Mouse (Mus musculus) heart, postnatal 36 days (tissue): ENCODE results near the gene Gm29776. TPM values are rescaled to one million over a fixed set of nuclear protein-coding genes. Genes with fewer than 3 reads are reported as not detected.
A peak's percentile ranks its signal among the peaks of the same experiment; 100 is the strongest.

Experiments
- DNase-seq, 2 experiments: peaks; one replicate each; pipeline ENCODE4 v3.0.0; 2021 to 2022
- intact Hi-C: fragments of 180-260 bp; cut with DNase I; formaldehyde crosslinking; loops from one replicate; pipeline ENCODE4 v1.15.1; 2025
- total RNA-seq, 2 experiments: library from RNA; stranded (reverse); gene quantifications; 2 replicates each; pipeline ENCODE4 v1.2.3; 2021

The Gm29776 gene
- total RNA-seq, 2 experiments from 2014 or later = not detected

DNA sequence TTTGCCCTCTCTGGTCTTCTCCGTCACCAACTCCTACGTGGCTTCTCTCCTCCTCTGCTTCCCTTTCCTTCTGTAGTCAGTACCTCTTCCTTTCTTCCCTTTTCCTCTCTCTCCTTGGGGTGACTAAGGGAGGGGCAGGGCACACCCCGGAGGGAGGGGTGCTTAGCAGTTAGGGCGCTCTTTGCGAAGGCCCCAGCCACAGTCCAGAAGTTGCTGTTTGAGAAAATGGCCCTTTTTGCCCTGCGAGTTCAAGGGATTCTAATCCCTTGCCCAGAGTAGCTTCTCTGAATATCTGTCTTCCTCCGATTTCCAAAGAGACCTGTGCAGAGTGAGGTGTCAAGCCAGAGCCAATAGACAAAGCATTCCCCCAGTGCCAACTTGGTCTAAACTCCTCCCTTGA is 13.4 kb upstream of the Gm29776 start, which contains the start of gene Cebpe:
Gene Cebpe, minus strand, starts transcription at position 101 of the 400 bp plus-strand sequence.
- intact Hi-C loops = no loop called here
- no peak for DNase-seq

DNA sequence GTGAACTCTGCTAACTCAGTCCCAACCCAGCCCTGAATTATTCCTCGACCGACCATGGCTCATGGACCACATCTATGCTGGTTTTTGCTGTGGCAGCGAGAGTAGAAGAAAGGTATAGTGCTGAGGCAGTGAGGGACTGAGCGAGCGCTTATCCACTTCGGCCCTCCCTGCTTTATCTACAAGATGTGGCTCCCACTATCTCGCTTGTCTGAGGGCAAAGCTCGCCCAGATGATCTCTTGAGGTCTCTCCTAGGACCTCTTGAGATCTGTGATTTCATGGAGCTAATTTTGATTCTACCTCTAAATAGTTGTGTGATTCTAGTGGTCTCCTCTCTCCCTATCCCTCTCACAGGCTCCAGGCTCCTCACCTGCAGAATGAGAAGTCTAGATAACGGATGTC is 10.4 kb upstream of the Gm29776 start:
- intact Hi-C loops = no loop called here
- no peak for DNase-seq

DNA sequence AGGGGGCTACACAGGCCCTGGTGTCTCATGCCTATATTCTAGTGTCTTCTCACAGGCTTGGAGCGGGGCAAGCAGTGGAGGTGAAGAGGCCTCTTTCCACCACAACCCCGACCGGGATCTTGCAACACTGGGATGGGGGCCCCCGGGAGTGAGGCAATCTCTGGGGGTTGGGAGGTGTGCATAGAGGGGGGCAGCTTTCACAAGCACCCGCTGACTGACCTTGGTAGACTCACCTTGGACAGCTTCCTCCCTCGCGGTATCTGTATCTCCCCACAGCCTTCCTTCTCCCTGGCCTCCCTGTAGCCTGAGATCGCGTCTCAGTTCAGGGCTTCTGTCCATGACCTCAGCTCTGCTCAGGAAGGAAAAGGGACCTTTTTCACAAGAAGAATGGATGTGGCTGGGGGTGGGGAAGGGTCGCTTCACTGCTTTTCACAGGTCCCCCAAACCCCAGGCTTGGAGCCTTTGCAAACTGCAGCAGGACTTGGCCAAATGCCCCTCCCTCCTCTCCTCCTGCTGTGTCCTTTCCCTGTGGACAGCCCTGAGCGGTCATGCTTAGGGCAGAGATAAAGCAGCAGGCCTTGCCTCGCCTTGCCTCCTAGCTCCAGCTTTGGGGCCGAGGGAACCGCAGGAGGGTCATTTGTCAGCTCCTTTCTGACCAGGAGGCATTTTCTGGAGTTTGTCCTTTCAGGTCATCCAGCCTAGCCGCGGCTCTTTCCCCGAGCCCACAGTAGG is 8.1 kb upstream of the Gm29776 start:
- intact Hi-C loops = no loop called here
- DNase-seq = no peak

DNA sequence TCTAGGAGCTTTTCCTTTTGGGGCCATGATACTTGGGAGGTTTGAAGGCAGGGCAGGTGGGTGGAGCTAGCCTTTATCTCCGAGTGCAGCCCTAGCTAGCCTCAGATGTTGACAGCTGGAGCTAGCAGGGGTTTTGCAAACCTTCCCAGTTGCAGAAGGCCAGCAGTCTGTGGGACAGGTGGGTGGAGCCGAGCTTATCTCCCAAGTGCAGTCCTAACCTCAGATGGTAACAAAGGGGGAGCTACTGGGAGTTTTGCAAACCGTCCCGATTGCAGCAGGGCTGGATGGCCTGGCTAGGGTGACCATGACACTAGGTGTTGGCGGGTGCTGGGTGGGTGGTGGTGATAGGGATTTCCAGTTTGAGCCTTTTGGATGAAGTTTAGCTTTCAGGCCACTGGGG is 7.2 kb upstream of the Gm29776 start:
- DNase-seq = no peak
- intact Hi-C loops = no loop called here

DNA sequence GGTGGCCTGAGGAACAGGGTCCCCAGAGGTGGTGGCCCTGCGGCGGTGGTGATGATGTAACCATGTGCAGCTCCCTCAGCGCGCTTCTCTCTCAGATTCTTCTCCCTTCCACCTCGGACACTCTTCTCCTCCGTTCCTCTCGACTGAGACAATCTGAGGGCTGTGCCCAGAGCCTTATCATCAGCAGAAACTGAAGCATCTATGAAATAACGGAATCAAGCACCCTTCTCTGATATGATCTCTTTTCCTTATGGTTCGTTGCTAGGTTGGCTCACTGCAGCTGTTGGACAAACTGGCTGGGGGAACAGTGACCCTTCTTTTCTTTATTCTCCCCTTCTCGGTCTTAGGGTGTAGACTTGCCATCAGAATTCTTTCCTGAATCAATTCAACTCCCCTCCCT is 4.6 kb upstream of the Gm29776 start:
- DNase-seq = no peak
- intact Hi-C loops = no loop called here

DNA sequence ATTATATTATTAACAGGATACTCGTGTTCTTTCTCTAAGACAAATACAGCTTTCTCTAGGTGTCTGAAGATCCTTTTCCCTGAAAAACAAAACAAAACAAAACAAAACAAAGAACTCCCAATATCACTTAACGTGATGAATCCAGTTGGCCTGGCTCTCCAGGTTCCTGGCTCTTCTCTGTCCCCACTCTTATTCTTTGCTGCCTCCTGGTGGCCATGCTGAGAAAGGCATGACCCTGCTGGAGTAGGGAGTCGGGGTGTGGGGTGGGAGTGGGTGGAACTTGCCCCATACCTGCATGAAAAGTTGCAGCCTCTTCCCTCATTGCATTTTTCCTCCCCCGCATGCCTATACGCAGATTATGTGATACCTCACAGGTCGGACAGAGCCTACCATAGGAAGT is 2.7 kb upstream of the Gm29776 start:
- peak; percentile 80 to 86 for DNase-seq
- intact Hi-C loops = loop anchor here (1.0 to 2.0 kb wide), 2 partner anchors 50 to 130 kb away; no protein-coding TSS in a partner anchor

DNA sequence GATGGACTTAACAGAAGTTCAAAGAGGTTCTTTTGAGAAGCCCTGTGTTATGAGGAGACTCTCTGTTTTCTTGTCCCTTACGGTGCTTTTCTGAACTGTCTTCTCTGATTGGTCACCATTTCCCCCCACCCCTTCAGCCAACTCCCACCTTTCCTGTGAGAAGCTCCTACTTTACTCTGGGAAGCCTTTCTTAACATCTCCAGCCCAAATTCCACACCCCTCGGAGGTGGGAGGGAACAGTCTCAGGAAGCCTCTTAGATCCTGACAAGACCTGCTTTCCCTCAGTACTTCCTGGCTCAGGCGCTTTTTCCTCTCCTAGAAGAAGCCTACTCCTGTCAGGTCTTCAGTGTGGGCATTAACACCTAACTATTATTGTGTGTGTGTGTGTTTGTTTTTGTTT is 953 bp upstream of the Gm29776 start:
- intact Hi-C loops = no loop called here

DNA sequence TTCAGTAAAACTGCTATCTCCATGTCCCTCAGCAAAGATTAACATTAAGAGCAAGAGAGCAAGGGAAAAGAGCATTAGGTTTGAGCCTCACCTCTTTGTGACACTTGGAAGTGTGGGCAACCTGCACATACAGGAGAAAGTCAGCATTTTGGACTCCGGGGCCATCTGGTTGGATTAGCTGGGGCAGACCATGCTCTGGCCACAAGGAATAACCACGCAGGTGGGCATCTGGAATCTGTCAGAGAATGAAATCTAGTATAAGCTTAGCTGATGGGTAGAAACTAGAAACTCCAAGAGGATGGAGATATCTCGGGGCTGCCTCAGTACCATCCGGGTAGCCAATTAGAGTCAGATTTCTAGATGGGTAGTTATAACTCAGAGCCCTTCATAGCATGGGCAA is 1.9 kb downstream of the Gm29776 start:
- intact Hi-C loops = no loop called here

More for the DNA sequence above, 953 bp upstream of the Gm29776 start:
- no peak for DNase-seq

DNA sequence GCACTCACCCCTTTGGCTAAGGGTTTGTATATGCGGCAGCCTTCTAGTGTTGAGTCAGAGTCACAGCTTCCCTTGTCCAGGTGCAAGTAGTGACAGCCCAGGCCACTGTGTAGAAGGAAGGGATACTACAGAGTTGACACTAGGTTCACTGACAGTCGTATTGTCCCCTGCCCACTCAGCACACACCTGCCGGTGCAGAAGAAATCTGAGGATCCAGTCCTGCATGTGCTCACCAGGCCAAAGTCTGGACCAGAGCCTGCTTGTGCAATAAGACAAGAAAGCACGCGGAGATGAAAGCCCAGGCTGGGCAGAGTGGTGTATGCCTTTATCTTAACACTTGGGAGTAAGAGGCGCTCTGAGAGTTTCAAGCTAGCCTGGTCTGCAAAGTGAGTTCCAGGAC is 3.6 kb downstream of the Gm29776 start:
- no peak for DNase-seq
- intact Hi-C loops = no loop called here

More for the DNA sequence above, 1.9 kb downstream of the Gm29776 start:
- DNase-seq = no peak

DNA sequence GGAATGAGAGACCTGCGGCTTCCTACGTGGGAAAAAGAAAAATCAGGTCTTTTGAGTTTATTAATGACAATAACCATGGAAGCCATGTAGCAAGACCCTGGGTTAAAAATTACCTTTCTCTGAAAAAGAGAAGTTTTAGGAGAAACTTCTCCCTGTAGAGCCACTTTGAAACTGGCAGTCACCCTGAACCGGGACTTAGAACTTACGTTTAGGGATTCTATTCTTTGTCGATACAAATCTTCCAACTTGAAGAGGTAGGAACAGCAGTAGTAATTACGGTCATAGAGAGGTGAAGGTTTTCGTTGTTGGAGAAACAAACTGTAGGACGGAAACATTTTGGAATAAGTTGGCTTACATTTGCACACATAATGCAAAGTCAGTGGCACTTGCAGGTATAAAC is 11.4 kb downstream of the Gm29776 start:
- intact Hi-C loops = loop anchor here (5.0 to 10.0 kb wide), 2 partner anchors 35 to 452 kb away; no protein-coding TSS in a partner anchor
- DNase-seq = no peak

DNA sequence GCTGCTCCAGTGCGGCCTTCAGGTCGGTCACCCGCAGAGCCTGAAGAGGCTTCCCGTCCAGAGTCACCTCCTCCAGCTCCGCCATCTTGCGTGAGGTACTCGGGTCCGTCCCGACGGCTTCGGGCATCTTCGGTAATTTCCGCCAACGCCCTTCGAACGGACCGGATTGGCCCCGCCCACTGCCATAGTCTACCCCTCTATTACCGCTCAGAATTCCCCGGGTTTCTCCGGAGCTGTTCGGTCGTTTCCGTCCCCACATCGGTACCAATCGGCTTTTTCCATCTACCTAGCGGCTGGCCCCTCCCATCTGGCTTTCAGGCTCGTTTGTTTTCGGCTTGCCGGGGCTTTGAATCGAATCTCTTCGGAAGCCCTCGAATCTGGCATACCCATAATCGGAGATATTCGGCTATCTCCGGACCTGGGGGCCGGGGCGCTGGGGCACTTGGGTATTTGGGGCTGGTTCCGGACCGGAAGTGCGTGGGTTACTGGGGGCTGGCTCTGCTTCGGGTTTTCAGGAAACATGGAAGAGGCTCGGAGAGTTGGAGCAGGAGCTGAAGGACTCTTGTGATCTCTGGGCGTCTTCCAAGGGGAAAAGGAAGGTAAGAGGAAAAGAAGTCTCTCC is 12.0 kb downstream of the Gm29776 start, which contains the start of gene Acin1:
Gene Acin1, minus strand, starts transcription at position 410 of the 622 bp plus-strand sequence.
- intact Hi-C loops = loop anchor here (5.0 to 10.0 kb wide), 2 partner anchors 34 to 452 kb away; no protein-coding TSS in a partner anchor
- peak; percentile 100 for DNase-seq

DNA sequence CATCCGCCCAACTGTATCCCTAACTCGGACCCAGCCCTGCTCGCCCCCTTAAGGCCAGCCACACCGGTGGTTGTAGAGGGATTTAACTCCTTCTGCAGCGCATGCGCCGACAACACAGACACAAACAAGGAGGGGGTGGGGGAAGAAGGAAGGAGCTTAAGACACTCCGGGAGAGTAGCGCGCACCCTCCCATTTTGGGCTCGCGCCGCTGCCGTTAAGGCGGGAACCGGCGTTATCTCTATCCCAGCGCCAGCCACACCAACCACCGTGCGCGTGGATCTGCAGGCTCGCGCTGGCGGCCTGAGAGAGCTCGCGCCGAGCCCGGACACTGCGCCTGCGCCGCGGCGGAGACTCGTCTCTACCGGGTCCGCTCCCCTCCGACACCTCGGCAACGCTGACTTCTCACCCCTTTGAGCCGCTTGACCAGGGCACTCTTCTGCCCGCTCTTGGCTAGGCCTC is 12.5 kb downstream of the Gm29776 start, which contains the start of gene 1700123O20Rik:
Gene 1700123O20Rik, plus strand, starts transcription at position 154 of the 459 bp plus-strand sequence.
- intact Hi-C loops = loop anchor here (5.0 to 10.0 kb wide), 2 partner anchors 34 to 451 kb away; no protein-coding TSS in a partner anchor
- DNase-seq = no peak

DNA sequence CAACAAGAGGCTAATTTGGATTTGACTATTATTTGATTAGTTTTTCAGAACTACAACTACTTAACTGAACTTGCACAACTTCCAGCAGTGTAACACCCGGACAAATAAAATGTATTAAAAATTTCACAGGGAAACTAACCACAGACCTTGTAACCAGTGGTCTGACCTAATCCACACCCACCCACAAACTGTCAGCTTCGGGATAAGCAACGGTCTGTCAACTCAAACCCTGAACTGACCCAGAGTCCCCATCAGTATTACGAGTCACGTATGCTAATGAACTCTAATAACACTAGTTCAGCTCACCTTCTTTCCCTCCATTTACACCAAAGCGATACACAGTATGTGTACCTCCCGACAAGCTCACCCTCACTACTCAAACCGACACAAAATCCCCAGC is 13.2 kb downstream of the Gm29776 start:
- intact Hi-C loops = loop anchor here (5.0 to 10.0 kb wide), 2 partner anchors 33 to 451 kb away; no protein-coding TSS in a partner anchor
- DNase-seq = no peak

DNA sequence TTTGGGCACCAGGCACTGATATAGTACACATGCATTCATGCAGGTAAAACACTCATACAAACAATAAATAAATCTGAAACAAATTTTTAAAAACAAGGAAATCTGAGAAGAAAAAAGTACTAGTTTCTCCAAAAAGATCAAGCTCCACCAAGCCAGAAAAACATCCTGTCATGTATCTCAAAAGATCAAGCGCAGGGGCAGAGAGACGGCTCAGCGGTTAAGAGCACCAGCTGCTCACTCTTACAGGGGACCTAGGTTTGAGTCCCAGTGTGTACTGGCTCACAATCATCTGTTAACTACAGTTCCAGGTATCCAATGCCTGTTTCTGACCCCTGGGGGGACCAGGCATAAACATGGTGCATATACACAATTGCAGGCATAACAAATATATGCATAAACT is 16.2 kb downstream of the Gm29776 start:
- intact Hi-C loops = loop anchor here (10.0 kb wide), 1 partner anchor 448 kb away; no protein-coding TSS in a partner anchor
- no peak for DNase-seq

DNA sequence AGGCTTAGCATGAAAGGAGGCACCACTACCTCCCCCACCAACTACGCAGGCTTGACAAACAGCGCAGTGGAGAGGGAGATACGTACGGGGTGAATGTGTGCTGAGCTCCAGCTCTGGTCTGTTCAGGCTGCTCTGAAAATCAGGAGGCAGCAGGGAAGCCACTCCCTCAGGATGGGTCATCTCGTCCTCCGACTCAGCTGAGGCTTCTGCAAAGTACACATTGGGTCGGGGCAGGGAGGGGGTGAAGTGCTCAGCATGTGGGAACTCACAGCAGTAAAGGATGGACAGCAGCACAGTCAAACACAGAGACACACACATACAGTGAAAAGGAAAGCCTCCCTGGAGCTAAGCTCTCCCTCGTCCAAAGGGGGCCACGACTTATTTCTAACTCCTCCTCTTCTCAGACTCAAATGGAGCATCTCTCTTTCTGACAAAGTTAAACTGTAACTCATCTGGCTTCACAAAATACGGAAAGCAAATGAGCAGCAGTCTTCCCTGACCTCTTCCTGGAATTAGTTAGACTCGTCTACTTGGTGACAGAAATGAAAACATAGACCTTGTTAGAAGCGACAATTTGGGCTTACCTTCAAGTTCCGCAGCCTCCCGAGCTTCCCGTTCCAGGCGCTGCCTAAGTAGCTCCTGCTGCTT is 19.9 kb downstream of the Gm29776 start:
- intact Hi-C loops = no loop called here
- DNase-seq = no peak

DNA sequence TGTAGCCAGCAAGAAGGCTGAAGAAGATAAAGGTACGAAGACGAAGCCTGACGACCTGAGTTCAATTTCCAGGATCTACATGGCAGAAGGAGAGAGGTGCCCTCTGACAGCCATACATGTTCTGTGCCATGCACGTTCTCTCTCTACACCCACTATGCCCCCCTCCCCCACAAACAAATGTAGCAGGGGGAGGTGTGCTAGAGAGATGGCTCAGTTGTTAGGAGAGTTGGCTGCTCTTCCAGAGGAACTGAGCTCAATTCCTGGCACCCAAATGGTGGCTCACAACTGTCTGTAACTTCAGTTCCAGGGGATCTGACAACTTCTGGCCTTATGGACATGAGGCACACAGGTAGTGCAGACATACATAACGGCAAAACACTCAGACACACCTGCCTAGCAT is 22.3 kb downstream of the Gm29776 start:
- no peak for DNase-seq
- intact Hi-C loops = no loop called here

DNA sequence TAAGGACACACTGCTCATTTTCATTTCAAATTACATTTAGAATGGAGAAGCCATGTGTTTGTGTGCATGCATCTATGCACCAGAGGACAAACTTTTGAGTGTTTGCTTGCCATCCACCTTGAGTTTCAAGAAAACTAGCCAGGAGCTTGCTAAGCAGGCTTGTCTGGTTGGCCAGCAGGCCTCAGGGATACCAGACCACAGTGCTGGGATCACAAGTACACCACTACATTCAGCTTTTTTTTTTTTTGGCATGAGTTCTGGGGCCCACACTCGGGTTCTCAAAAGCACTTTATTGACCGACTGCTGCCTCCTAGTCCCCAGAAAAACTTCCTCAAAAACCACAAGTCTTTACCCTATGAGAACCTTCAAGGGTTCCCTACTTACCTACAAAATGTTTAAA is 24.3 kb downstream of the Gm29776 start:
- intact Hi-C loops = no loop called here

DNA sequence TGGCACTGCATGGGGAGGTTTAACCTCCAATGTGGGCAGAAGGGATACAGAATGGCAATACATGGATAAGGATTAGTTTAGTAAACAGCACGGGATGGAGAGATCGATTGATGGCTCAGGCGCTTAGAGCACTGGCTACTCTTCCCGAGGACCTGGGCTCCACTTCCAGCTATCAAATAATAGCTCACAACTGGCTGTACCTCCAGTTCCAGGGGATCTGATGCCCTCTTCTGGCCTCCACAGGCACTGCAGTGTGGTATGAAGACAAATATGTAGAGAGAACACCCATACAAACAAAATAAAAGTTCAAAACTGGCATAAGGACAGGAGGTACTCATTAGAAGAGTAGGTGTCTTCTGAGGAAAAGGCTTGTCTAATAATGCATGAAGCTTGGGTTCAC is 29.3 kb downstream of the Gm29776 start:
- intact Hi-C loops = no loop called here
- peak; percentile 43 to 61 for DNase-seq

More for the DNA sequence above, 24.3 kb downstream of the Gm29776 start:
- DNase-seq = no peak

DNA sequence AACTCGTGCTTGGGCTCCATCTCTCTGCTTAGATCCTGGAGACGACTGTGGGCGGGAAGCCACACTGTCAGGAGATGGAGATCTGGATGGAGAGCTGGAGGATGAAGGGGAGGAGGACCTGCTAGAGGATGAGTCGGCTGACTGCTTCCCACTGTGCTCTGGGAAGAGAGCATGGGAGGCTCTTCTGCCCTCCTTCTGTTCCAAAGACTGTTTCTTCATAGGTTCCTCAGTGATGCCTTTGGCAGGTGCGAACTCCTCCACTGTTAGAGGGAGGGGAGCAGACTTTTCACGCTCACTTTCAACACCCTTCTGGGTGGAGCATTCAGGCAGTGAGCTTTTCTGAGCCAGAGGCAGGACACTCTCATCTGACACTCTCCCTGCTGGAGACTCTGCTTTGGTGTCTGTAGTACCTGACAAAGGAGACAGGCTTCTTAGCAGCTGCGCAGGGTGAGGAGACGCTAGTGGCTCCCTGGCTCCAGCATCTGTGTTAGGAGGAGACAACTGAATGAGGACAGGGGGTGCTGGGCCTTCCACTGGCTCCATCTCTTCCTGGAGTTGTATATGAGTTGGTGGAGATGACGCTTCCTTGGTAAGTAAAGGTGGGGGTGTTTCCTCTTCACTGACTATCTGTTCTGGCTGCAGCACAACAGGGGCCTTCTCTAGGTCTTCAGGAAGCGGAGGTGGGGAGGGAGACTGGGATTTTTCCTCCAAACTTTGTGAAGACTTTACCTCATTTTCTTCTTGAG is 34.0 kb downstream of the Gm29776 start:
- no peak for DNase-seq
- intact Hi-C loops = no loop called here

DNA sequence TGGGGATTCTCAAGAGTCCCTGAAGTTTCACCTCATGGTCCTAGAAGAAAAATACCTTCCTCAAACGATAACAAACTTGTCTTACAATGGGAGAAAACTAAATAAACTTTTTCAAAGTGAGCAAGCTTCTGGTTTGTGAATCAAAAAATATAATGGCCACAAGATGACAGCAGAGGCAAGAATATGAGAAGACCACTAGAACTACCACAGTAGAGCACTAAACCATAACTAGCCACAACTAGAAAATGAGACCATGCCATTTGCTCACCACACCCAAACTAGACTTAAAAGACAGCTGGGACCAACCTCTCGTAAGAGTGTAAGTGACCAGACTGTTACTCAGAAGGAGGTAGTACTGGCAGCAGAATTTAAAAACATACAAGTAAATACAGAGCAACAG is 38.6 kb downstream of the Gm29776 start:
- intact Hi-C loops = no loop called here
- no peak for DNase-seq
